Mouse (Mus musculus) forebrain, embryonic 15.5 days (tissue): Measurements from ENCODE around the gene Msh6. TPM values are rescaled to one million over a fixed set of nuclear protein-coding genes. Genes with fewer than 3 reads are reported as not detected.
"Not testable (repeated sequence)": the region's sequence is repeated elsewhere in the genome, so short reads cannot be mapped to it uniquely, and the experiment has no call there.

ENCODE experiments used
- ATAC-seq: fragments of 200-750 bp; cut with Nextera tagmentation; replicated peaks from 2 replicates; pipeline ENCODE4 v1.8.0; 2017; ENCODE audit warnings: mild to moderate bottlenecking, moderate TSS enrichment, moderate library complexity
- H3K27ac ChIP-seq: fragments of 300-500 bp; sonication (generic); replicated peaks from 2 replicates; pipeline ENCODE4 v1.5.1; 2015; ENCODE audit warnings: mild to moderate bottlenecking, inconsistent platforms
- H3K27me3 ChIP-seq: fragments of 300-500 bp; sonication (generic); 2 replicates; pipeline ENCODE4 v1.6.1; 2015; ENCODE audit warnings: inconsistent platforms
- H3K36me3 ChIP-seq: fragments of 300-500 bp; sonication (generic); 2 replicates; pipeline ENCODE4 v1.6.1; 2015; ENCODE audit warnings: mild to moderate bottlenecking, inconsistent platforms
- H3K4me1 ChIP-seq: fragments of 300-500 bp; sonication (generic); 2 replicates; pipeline ENCODE4 v1.6.1; 2015; ENCODE audit warnings: inconsistent platforms
- H3K4me2 ChIP-seq: fragments of 300-500 bp; sonication (generic); replicated peaks from 2 replicates; pipeline ENCODE4 v1.6.1; 2015; ENCODE audit warnings: mild to moderate bottlenecking, inconsistent platforms
- H3K4me3 ChIP-seq: fragments of 300-500 bp; sonication (generic); 2 replicates; pipeline ENCODE4 v1.5.1; 2015; ENCODE audit warnings: mild to moderate bottlenecking, inconsistent platforms
- H3K9ac ChIP-seq: fragments of 300-500 bp; sonication (generic); replicated peaks from 2 replicates; pipeline ENCODE4 v1.6.1; 2015; ENCODE audit warnings: mild to moderate bottlenecking, inconsistent platforms
- H3K9me3 ChIP-seq: fragments of 300-500 bp; sonication (generic); 2 replicates; pipeline ENCODE4 v1.6.1; 2016; ENCODE audit warnings: inconsistent platforms
- WGBS: fragments of 180-500 bp; shearing (Covaris S2); methylation state at CpG from one replicate; pipeline ENCODE4 v1.1.7; 2015; ENCODE audit warnings: mixed read lengths; 5-methylcytosine and 5-hydroxymethylcytosine counted together
- polyA plus RNA-seq: library from polyadenylated mRNA; unstranded; fragments of >200 nt; fragmentation: Nextera tagmentation; extraction: Ambion mirVana; gene quantifications from 2 replicates; pipeline ENCODE4 v1.2.1, GENCODE M21; 2015

Msh6 gene
- polyA plus RNA-seq, 1 experiment from 2014 or later: 42.7 TPM

- H3K4me2 ChIP-seq: no peak overlapping the region
- ATAC-seq: no peak
- no peak overlapping the region for H3K4me3 ChIP-seq
- H3K36me3 ChIP-seq: peaks cover 74% of the 10 kb centered on the region
- H3K4me1 ChIP-seq: peaks cover 3% of the 10 kb centered on the region; the same call in 1 of the 2 replicates
- WGBS: 79% methylated on average over 8 of the region's 8 CpGs
- no peaks in the 10 kb centered on the region for H3K27me3 ChIP-seq
- no peak overlapping the region for H3K27ac ChIP-seq
- H3K9me3 ChIP-seq: no peaks in the 10 kb centered on the region
- no peak overlapping the region for H3K9ac ChIP-seq
Observed at GRCm38 (mm10) chr17:87985916-87986315, 11.1 kb downstream of the Msh6 start.

GRCm38 (mm10) chr17:87987507-87987906 lies 12.6 kb downstream of the Msh6 start:
- H3K27ac ChIP-seq: no peak overlapping the region
- ATAC-seq: no peak

GRCm38 (mm10) chr17:87992154-87992553 lies 17.3 kb downstream of the Msh6 start:
- Histone ChIP-seq H3K27me3 (no peaks in the 10 kb centered on the region), H3K4me3 (no peak overlapping the region), H3K27ac (no peak overlapping the region), H3K9me3 (no peaks in the 10 kb centered on the region), H3K4me2 (no peak overlapping the region), H3K4me1 (peaks cover 1% of the 10 kb centered on the region; the same call in 1 of the 2 replicates), H3K9ac (no peak overlapping the region), H3K36me3 (peaks cover 93% of the 10 kb centered on the region)
- WGBS: 83% methylated on average over 3 of the region's 3 CpGs
- no peak for ATAC-seq

More at GRCm38 (mm10) chr17:87987507-87987906, 12.6 kb downstream of the Msh6 start:
- H3K36me3 ChIP-seq: peaks cover 89% of the 10 kb centered on the region
- H3K4me2 ChIP-seq: no peak overlapping the region
- no peak overlapping the region for H3K4me3 ChIP-seq
- peaks cover 3% of the 10 kb centered on the region; the same call in 1 of the 2 replicates for H3K4me1 ChIP-seq
- H3K9me3 ChIP-seq: no peaks in the 10 kb centered on the region
- no peaks in the 10 kb centered on the region for H3K27me3 ChIP-seq
- WGBS: 61% methylated on average over 6 of the region's 6 CpGs
- H3K9ac ChIP-seq: no peak overlapping the region

GRCm38 (mm10) chr17:87993338-87993737 lies 18.5 kb downstream of the Msh6 start:
- H3K4me2 ChIP-seq: no peak overlapping the region
- ATAC-seq: no peak
- no peak overlapping the region for H3K9ac ChIP-seq
- H3K9me3 ChIP-seq: no peaks in the 10 kb centered on the region
- no peak overlapping the region for H3K4me3 ChIP-seq
- WGBS: 92% methylated on average over 1 of the region's 1 CpGs
- peaks cover 91% of the 10 kb centered on the region for H3K36me3 ChIP-seq
- H3K4me1 ChIP-seq: no peaks in the 10 kb centered on the region
- H3K27ac ChIP-seq: no peak overlapping the region
- H3K27me3 ChIP-seq: no peaks in the 10 kb centered on the region

- no peak for ATAC-seq
- Histone ChIP-seq H3K4me1 (no peaks in the 10 kb centered on the region), H3K4me2 (no peak overlapping the region), H3K27me3 (no peaks in the 10 kb centered on the region), H3K36me3 (peaks cover 86% of the 10 kb centered on the region), H3K4me3 (no peak overlapping the region), H3K9ac (no peak overlapping the region), H3K27ac (no peak overlapping the region), H3K9me3 (no peaks in the 10 kb centered on the region)
- WGBS: 95% methylated on average over 4 of the region's 4 CpGs
Observed at GRCm38 (mm10) chr17:87997808-87998207, 22.9 kb downstream of the Msh6 start.

GRCm38 (mm10) chr17:88004892-88005291 lies 30.0 kb downstream of the Msh6 start:
- Histone ChIP-seq H3K9me3 (no peaks in the 10 kb centered on the region), H3K4me3 (no peak overlapping the region), H3K36me3 (peaks cover 64% of the 10 kb centered on the region), H3K4me1 (no peaks in the 10 kb centered on the region), H3K4me2 (no peak overlapping the region), H3K9ac (no peak overlapping the region), H3K27me3 (no peaks in the 10 kb centered on the region), H3K27ac (no peak overlapping the region)
- WGBS: 97% methylated on average over 1 of the region's 1 CpGs
- no peak for ATAC-seq

GRCm38 (mm10) chr17:88006956-88007355 lies 32.1 kb downstream of the Msh6 start:
- peaks cover 63% of the 10 kb centered on the region for H3K36me3 ChIP-seq
- no peaks in the 10 kb centered on the region for H3K4me1 ChIP-seq
- H3K4me2 ChIP-seq: no peak overlapping the region
- H3K27me3 ChIP-seq: no peaks in the 10 kb centered on the region
- 92% methylated on average over 8 of the region's 8 CpGs for WGBS
- no peak overlapping the region for H3K9ac ChIP-seq
- ATAC-seq: 0 out of 2 replicates have a peak, but pooled peaks have one; percentile 35
- H3K27ac ChIP-seq: no peak overlapping the region
- H3K9me3 ChIP-seq: no peaks in the 10 kb centered on the region
- no peak overlapping the region for H3K4me3 ChIP-seq

GRCm38 (mm10) chr17:88014456-88014855 lies 39.6 kb downstream of the Msh6 start:
- Histone ChIP-seq H3K27me3 (no peaks in the 10 kb centered on the region), H3K36me3 (peaks cover 49% of the 10 kb centered on the region), H3K4me3 (no peak overlapping the region), H3K27ac (no peak overlapping the region), H3K4me1 (peaks cover 9% of the 10 kb centered on the region; the same call in 1 of the 2 replicates), H3K9ac (no peak overlapping the region), H3K4me2 (no peak overlapping the region), H3K9me3 (no peaks in the 10 kb centered on the region)
- WGBS: 63% methylated on average over 1 of the region's 1 CpGs
- ATAC-seq: no peak

GRCm38 (mm10) chr17:88016027-88016426 lies 41.2 kb downstream of the Msh6 start:
- 90% methylated on average over 8 of the region's 8 CpGs for WGBS
- H3K27ac ChIP-seq, ATAC-seq, H3K9ac ChIP-seq, H3K27me3 ChIP-seq, H3K9me3 ChIP-seq, H3K4me3 ChIP-seq, H3K4me2 ChIP-seq: not testable (repeated sequence)
- H3K4me1 ChIP-seq: peaks cover 11% of the 10 kb centered on the region; the same call in 1 of the 2 replicates
- H3K36me3 ChIP-seq: peaks cover 39% of the 10 kb centered on the region

- Histone ChIP-seq H3K4me3 (no peak overlapping the region), H3K4me2 (no peak overlapping the region), H3K36me3 (no peaks in the 10 kb centered on the region), H3K9ac (no peak overlapping the region), H3K9me3 (no peaks in the 10 kb centered on the region), H3K27me3 (no peaks in the 10 kb centered on the region), H3K4me1 (peaks cover 21% of the 10 kb centered on the region), H3K27ac (no peak overlapping the region)
- WGBS: 89% methylated on average over 1 of the region's 1 CpGs
- ATAC-seq: no peak
Observed at GRCm38 (mm10) chr17:88023924-88024323, 49.1 kb downstream of the Msh6 start.

- H3K9ac ChIP-seq: no peak overlapping the region
- no peaks in the 10 kb centered on the region for H3K9me3 ChIP-seq
- WGBS: 39% methylated on average over 4 of the region's 4 CpGs
- no peaks in the 10 kb centered on the region for H3K36me3 ChIP-seq
- ATAC-seq: no peak; the same call in 1 of the 2 replicates
- H3K4me2 ChIP-seq: no peak overlapping the region
- no peak overlapping the region for H3K4me3 ChIP-seq
- no peaks in the 10 kb centered on the region for H3K27me3 ChIP-seq
- H3K27ac ChIP-seq: no peak overlapping the region
- H3K4me1 ChIP-seq: peaks cover 13% of the 10 kb centered on the region
Observed at GRCm38 (mm10) chr17:88025227-88025626, 50.4 kb downstream of the Msh6 start.

GRCm38 (mm10) chr17:88029194-88029970 lies 54.5 kb downstream of the Msh6 start:
- Histone ChIP-seq H3K36me3 (no peaks in the 10 kb centered on the region), H3K27me3 (no peaks in the 10 kb centered on the region), H3K4me3 (no peak overlapping the region), H3K4me1 (peaks cover 8% of the 10 kb centered on the region), H3K27ac (no peak overlapping the region), H3K9me3 (no peaks in the 10 kb centered on the region), H3K4me2 (no peak overlapping the region), H3K9ac (no peak overlapping the region)
- ATAC-seq: no peak
- WGBS: 81% methylated on average over 17 of the region's 17 CpGs
